Mouse (Mus musculus): ENCODE measurements around the gene Nt5dc1. TPM values are rescaled to one million over a fixed set of nuclear protein-coding genes. Genes with fewer than 3 reads are reported as not detected.

The Nt5dc1 gene
- polyA plus RNA-seq, 1 experiment from 2014 or later = 8.5 TPM

GRCm38 (mm10) chr10:34309915-34310685, 108.3 kb downstream of the Nt5dc1 start:
- no peaks in the 10 kb centered on the region for H3K4me1 ChIP-seq
- H3K27ac ChIP-seq = no peak overlapping the region
- no peaks in the 10 kb centered on the region for H3K27me3 ChIP-seq
- no peak overlapping the region for H3K9ac ChIP-seq
- H3K4me2 ChIP-seq (replicated peaks) = no peak overlapping the region
- H3K36me3 ChIP-seq = peaks cover 12% of the 10 kb centered on the region; the same call in 1 of the 2 replicates
- H3K4me3 ChIP-seq = no peak overlapping the region
- 75% methylated on average over 9 of the region's 9 CpGs for WGBS
- no peaks in the 10 kb centered on the region for H3K9me3 ChIP-seq
- ATAC-seq (ENCODE audit: low FRiP score, low read depth) = no peak

- H3K9me3 ChIP-seq = no peaks in the 10 kb centered on the region
- H3K27ac ChIP-seq = no peak overlapping the region
- H3K4me3 ChIP-seq = no peak overlapping the region
- ATAC-seq (ENCODE audit: low FRiP score, low read depth) = no peak
- H3K4me2 ChIP-seq (replicated peaks) = no peak overlapping the region
- no peak overlapping the region for H3K9ac ChIP-seq
- H3K27me3 ChIP-seq = no peaks in the 10 kb centered on the region
- no peaks in the 10 kb centered on the region for H3K4me1 ChIP-seq
- H3K36me3 ChIP-seq = peaks cover 8% of the 10 kb centered on the region; the same call in 1 of the 2 replicates
These were observed 111.3 kb downstream of the Nt5dc1 start for GRCm38 (mm10) chr10:34307070-34307469.

GRCm38 (mm10) chr10:34300368-34300767, 118.0 kb downstream of the Nt5dc1 start:
- Histone ChIP-seq H3K4me1 (peaks cover 34% of the 10 kb centered on the region), H3K36me3 (0 out of 2 replicates have a peak, but pooled peaks cover 3% of the 10 kb centered on the region), H3K4me3 (peak overlapping the region; percentile 21), H3K9me3 (no peaks in the 10 kb centered on the region), H3K27ac (no peak overlapping the region), H3K9ac (peak overlapping the region; percentile 14; the same call in 1 of the 2 replicates), H3K4me2 (replicated peaks) (peak overlapping the region; percentile 90), H3K27me3 (no peaks in the 10 kb centered on the region)
- no peak for ATAC-seq (ENCODE audit: low FRiP score, low read depth)
- WGBS = 37% methylated on average over 5 of the region's 5 CpGs

- whole genome bisulfite sequencing = 45% methylated on average over 25 of the region's 25 CpGs
- peak overlapping the region; percentile 82 for H3K9ac ChIP-seq
- H3K4me3 ChIP-seq = peak overlapping the region; percentile 75
- no peak for ATAC-seq (ENCODE audit: low FRiP score, low read depth)
- H3K27ac ChIP-seq = peak overlapping the region; percentile 87
- no peaks in the 10 kb centered on the region for H3K9me3 ChIP-seq
- H3K36me3 ChIP-seq = 0 out of 2 replicates have a peak, but pooled peaks cover 3% of the 10 kb centered on the region
- peak overlapping the region; percentile 90 for H3K4me2 ChIP-seq (replicated peaks)
- H3K27me3 ChIP-seq = no peaks in the 10 kb centered on the region
- peaks cover 34% of the 10 kb centered on the region for H3K4me1 ChIP-seq
These were observed 120.2 kb downstream of the Nt5dc1 start for GRCm38 (mm10) chr10:34297980-34298753.

GRCm38 (mm10) chr10:34297299-34297979, 120.9 kb downstream of the Nt5dc1 start, which contains the start of gene Tspyl4:
TSS of gene Tspyl4 (plus strand) at chr10:34297442.
- peak within 1 kb of the TSS; percentile 82 for H3K9ac ChIP-seq
- H3K4me1 ChIP-seq = peaks cover 34% of the 10 kb centered on the region
- peak within 1 kb of the TSS; percentile 75 for H3K4me3 ChIP-seq
- no peaks in the 10 kb centered on the region for H3K36me3 ChIP-seq
- peak within 1 kb of the TSS; percentile 87 for H3K27ac ChIP-seq
- no peaks in the 10 kb centered on the region for H3K27me3 ChIP-seq
- peak; percentile 99 for ATAC-seq (ENCODE audit: low FRiP score, low read depth)
- WGBS = under 1% methylated on average over 38 of the region's 38 CpGs
- peak within 1 kb of the TSS; percentile 90 for H3K4me2 ChIP-seq (replicated peaks)
- no peaks in the 10 kb centered on the region for H3K9me3 ChIP-seq

- Histone ChIP-seq H3K27ac (peak overlapping the region; percentile 58; the same call in 1 of the 2 replicates), H3K4me3 (peak overlapping the region; percentile 75), H3K27me3 (no peaks in the 10 kb centered on the region), H3K4me2 (replicated peaks) (peak overlapping the region; percentile 90), H3K9ac (peak overlapping the region; percentile 68), H3K36me3 (no peaks in the 10 kb centered on the region), H3K4me1 (peaks cover 34% of the 10 kb centered on the region), H3K9me3 (no peaks in the 10 kb centered on the region)
- no peak for ATAC-seq (ENCODE audit: low FRiP score, low read depth)
- 4% methylated on average over 13 of the region's 13 CpGs for WGBS
These were observed 121.4 kb downstream of the Nt5dc1 start for GRCm38 (mm10) chr10:34296911-34297298.

GRCm38 (mm10) chr10:34282420-34283238, 135.7 kb downstream of the Nt5dc1 start:
- Histone ChIP-seq H3K4me2 (replicated peaks) (peak overlapping the region; percentile 95), H3K9ac (peak overlapping the region; percentile 96), H3K9me3 (no peaks in the 10 kb centered on the region), H3K4me1 (peaks cover 19% of the 10 kb centered on the region), H3K36me3 (peaks cover 10% of the 10 kb centered on the region), H3K4me3 (peak overlapping the region; percentile 73), H3K27ac (peak overlapping the region; percentile 80), H3K27me3 (no peaks in the 10 kb centered on the region)
- 4% methylated on average over 47 of the region's 47 CpGs for WGBS
- ATAC-seq (ENCODE audit: low FRiP score, low read depth) = peak; percentile 22

GRCm38 (mm10) chr10:34281962-34282388, 136.4 kb downstream of the Nt5dc1 start, which contains the start of gene Tspyl1:
TSS of gene Tspyl1 (plus strand) at chr10:34282190.
- Histone ChIP-seq H3K9ac (peak within 1 kb of the TSS; percentile 96), H3K4me1 (peaks cover 19% of the 10 kb centered on the region), H3K4me2 (replicated peaks) (peak within 1 kb of the TSS; percentile 95), H3K27ac (peak within 1 kb of the TSS; percentile 80), H3K36me3 (peaks cover 3% of the 10 kb centered on the region), H3K9me3 (no peaks in the 10 kb centered on the region), H3K27me3 (no peaks in the 10 kb centered on the region), H3K4me3 (peak within 1 kb of the TSS; percentile 73)
- peak; percentile 98 for ATAC-seq (ENCODE audit: low FRiP score, low read depth)
- under 1% methylated on average over 38 of the region's 38 CpGs for WGBS

- Histone ChIP-seq H3K4me3 (peak overlapping the region; percentile 73), H3K27ac (0 out of 2 replicates have a peak overlapping the region, but pooled peaks have one; percentile 55), H3K4me1 (peaks cover 19% of the 10 kb centered on the region), H3K36me3 (peaks cover 3% of the 10 kb centered on the region), H3K4me2 (replicated peaks) (peak overlapping the region; percentile 95), H3K9me3 (no peaks in the 10 kb centered on the region), H3K9ac (peak overlapping the region; percentile 96), H3K27me3 (no peaks in the 10 kb centered on the region)
- WGBS = 20% methylated on average over 14 of the region's 14 CpGs
- no peak; the same call in 1 of the 2 replicates for ATAC-seq (ENCODE audit: low FRiP score, low read depth)
These were observed 137.0 kb downstream of the Nt5dc1 start for GRCm38 (mm10) chr10:34281211-34281961.

- no peaks in the 10 kb centered on the region for H3K9me3 ChIP-seq
- no peak overlapping the region for H3K9ac ChIP-seq
- H3K4me3 ChIP-seq = no peak overlapping the region
- H3K4me1 ChIP-seq = peaks cover 19% of the 10 kb centered on the region
- ATAC-seq (ENCODE audit: low FRiP score, low read depth) = no peak
- H3K27ac ChIP-seq = no peak overlapping the region
- H3K36me3 ChIP-seq = no peaks in the 10 kb centered on the region
- no peaks in the 10 kb centered on the region for H3K27me3 ChIP-seq
- H3K4me2 ChIP-seq (replicated peaks) = peak overlapping the region; percentile 50
- WGBS = 27% methylated on average over 13 of the region's 13 CpGs
These were observed 137.7 kb downstream of the Nt5dc1 start for GRCm38 (mm10) chr10:34280591-34281175.

Data from limb, embryonic 13.5 days (tissue).